Mouse (Mus musculus) frontal cortex, postnatal 36 days (tissue): ENCODE data around the gene Tmem69.
A peak's percentile ranks its signal among the peaks of the same experiment; 100 is the strongest.

Experiments
- DNase-seq, 2 experiments: peaks; one replicate each; pipeline ENCODE4 v3.0.0; 2022; ENCODE audit warnings: low spot score in 2 of 2

Tmem69 gene

GRCm38 (mm10) chr4:116555413-116556300, at the start of gene Tmem69:
Gene Tmem69, minus strand, starts transcription at chr4:116555936.
- DNase-seq = peak; percentile 79 to 87

- DNase-seq = peak; percentile 91 to 93
These were observed 41.5 kb upstream of the Tmem69 start for GRCm38 (mm10) chr4:116596978-116597881.

- no peak for DNase-seq
These were observed 40.6 kb upstream of the Tmem69 start, which contains the start of gene Ccdc17 for GRCm38 (mm10) chr4:116596379-116596778. Gene Ccdc17, plus strand, starts transcription at chr4:116596654.

DNA sequence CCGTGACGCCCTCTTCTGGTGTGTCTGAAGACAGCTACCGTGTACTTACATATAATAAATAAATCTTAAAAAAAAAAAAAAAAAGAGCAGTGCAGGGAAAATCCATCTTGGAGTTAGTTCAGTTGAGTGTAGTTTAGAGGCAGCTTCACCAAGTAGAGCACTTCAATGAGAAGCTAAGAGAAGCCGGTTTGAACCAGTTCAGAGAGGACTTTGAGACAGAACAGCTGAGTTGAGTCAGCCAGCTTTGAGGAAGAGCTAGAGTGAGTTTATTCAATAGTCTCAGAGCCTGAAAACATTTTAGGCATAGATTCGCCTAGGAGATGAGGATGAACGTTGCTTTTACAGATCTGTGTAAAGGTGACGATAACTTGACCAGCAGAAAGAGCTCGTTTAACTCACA, 40.1 kb upstream of the Tmem69 start:
- DNase-seq = no peak

GRCm38 (mm10) chr4:116558151-116558882, 2.6 kb upstream of the Tmem69 start:
- DNase-seq = no peak

GRCm38 (mm10) chr4:116557306-116558121, 1.8 kb upstream of the Tmem69 start, which contains the start of gene Gpbp1l1:
Gene Gpbp1l1, plus strand, starts transcription at chr4:116557658.
- DNase-seq = peak; percentile 98 to 99

DNA sequence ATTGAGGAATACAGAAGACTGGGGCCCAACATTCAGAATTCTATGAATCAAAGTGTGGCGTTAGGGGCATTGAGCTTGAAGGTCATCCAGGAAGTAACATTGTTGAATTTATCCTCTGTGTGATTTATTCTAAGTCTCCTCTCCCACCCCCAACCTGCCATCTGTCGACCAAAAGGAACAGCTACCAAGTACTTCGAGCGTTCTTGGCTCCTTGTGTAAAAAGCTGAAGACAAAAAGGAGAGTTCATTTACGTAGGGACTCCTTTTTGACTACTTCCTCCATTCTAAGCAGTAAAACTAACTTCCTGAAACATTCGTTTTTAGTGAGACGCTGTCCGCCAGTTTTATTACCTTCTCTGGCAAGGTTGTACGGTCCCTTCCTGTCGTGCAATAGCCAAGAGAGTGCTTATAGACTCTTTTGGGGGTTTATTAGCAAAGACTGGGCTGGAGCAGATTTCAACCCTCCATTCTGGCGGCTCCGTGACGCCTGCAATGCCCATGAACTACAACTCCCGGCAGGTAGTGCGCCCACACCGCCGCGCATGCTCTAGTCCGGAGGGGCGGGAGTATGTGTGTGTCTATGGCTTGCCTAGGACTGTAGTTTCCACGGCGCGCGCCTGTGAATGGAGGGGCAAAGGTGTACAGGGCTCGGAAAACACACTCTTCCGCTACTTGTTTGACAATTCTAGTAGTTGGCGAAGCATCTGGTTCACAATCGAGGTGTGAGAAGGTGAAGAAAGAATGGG, 997 bp upstream of the Tmem69 start:
- peak; percentile 94 to 95 for DNase-seq

DNA sequence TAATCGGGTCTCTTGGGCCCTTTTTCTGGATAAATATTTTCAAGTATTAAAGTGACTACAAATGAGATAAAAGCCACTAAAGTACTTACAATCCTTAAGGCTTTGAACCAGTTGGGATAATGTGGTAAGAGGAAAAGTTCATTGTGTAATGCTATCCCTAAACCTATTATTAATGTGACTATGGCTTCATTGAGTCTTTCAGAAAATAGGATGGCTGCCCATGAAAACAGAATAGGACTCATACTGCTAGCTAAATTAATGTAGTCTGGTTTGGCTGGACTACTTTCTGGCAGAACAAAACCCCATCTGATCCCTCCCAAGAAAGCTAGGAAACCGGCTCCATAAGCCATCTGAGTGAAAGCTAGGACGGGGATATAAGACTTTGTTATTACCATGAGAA, 2.7 kb downstream of the Tmem69 start:
- no peak for DNase-seq

DNA sequence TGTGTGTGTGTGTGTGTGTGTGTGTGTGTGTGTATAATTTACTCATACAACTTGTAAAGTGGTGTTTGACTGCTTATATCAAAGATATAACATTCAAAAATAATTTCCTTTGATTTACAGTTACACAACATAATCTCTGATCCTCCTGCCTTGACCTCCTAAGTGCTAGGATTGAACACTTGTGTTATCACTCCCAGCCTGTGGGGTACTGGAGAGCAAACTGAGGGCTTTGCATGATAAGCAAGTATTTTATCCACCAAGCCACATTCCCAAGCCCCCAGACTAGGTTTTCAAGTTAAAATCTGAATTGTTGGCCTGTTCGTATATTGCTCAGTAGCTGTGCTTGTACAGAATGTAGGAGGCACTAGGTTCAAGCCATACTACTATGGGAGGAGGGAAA, 5.3 kb downstream of the Tmem69 start:
- DNase-seq = no peak

GRCm38 (mm10) chr4:116537737-116538136, 18.0 kb downstream of the Tmem69 start:
- no peak for DNase-seq

- DNase-seq = no peak
These were observed 19.4 kb downstream of the Tmem69 start for GRCm38 (mm10) chr4:116536351-116536750.

DNA sequence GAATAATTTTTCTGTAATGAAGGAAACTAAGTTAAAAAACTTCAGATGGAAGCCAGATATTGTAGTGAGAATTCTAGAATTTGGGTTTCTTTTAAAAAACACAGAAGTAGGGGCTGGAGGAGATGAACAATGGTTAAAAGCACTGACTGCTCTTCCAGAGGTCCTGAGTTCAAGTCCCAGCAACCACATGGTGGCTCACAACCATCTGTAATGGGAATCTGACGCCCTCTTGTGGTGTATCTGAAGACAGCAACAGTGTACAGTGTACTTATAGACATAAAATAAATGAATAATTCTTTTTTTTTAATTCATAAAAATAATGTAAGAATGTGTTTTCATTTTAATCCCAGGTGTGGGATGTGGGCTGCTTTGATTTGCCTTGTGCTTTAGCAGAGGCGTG, 24.6 kb downstream of the Tmem69 start:
- DNase-seq = no peak

DNA sequence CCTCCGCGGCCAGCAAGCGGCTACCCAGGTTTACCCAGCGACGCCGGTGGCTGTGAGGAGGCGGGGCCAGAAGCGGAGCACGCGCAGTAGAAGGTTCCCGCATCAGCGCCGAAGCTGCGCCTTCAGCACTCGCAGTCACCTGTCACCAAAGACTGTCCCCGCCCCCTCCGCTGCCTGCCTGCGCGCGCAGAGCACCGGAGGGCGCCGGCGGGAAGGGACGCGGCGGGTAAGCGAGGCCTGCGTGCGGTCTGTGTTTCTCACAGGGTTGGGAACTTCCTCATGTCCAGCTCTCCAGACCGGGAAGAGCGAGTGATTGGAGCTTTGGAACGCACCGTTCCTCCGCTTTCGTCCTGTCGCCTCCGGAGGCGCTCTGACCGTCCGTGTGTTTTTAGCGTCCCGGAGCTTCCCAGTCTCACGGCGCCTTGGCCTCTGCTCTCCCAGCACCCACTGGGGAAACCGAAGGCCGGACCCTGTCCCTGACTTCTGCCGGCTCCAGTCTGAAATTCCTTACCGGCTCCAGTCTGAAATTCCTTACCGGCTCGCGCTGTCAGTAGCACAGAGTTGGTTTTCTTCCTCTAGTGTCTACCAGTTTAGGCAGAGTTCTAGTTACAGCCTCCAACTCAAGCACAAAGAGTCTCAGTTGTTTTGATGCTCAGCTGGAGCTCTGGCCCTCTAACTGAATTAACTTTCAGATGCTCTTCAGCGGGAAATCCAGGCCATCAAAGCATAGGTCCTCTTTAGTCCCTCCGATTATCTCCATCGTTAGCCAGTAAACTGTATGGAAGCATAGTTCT, 48.1 kb downstream of the Tmem69 start, which contains the start of gene Ipp:
Gene Ipp (plus strand): TSS at position 125 of the 794 bp plus-strand sequence.
- DNase-seq = peak; percentile 94 to 97

GRCm38 (mm10) chr4:116506886-116507424, 48.8 kb downstream of the Tmem69 start:
- DNase-seq = no peak
